Mouse (Mus musculus) liver, embryonic 11.5 days (tissue): ENCODE measurements around the gene Mllt3. TPM values are rescaled to one million over a fixed set of nuclear protein-coding genes. Genes with fewer than 3 reads are reported as not detected.
A peak's percentile ranks its signal among the peaks of the same experiment; 100 is the strongest.

ENCODE experiments used
- ATAC-seq: fragments of 200-750 bp; cut with Nextera tagmentation; replicated peaks from 2 replicates; pipeline ENCODE4 v1.8.0; 2017; ENCODE audit warnings: moderate number of reproducible peaks, mild to moderate bottlenecking, moderate TSS enrichment, moderate library complexity; ENCODE audit not compliant: low FRiP score
- DNase-seq: peaks from one replicate; pipeline ENCODE4 v3.0.0-alpha.2; 2017; ENCODE audit warnings: low spot score
- H3K27ac ChIP-seq: fragments of 300-500 bp; sonication (generic); 2 replicates; pipeline ENCODE4 v1.5.1; 2014; ENCODE audit warnings: mild to moderate bottlenecking, low read depth, low read length, control low read depth
- H3K27me3 ChIP-seq: fragments of 300-500 bp; sonication (generic); replicated peaks from 2 replicates; pipeline ENCODE4 v1.6.1; 2014; ENCODE audit warnings: low read length, mixed read lengths; ENCODE audit not compliant: control insufficient read depth, insufficient read depth
- H3K36me3 ChIP-seq: fragments of 300-500 bp; sonication (generic); 2 replicates; pipeline ENCODE4 v1.6.1; 2014; ENCODE audit warnings: mild to moderate bottlenecking, low read length, moderate library complexity, mixed read lengths; ENCODE audit not compliant: control insufficient read depth, insufficient read depth
- H3K4me1 ChIP-seq: fragments of 300-500 bp; sonication (generic); replicated peaks from 2 replicates; pipeline ENCODE4 v1.6.1; 2014; ENCODE audit warnings: low read length, mixed read lengths; ENCODE audit not compliant: control insufficient read depth, insufficient read depth
- H3K4me2 ChIP-seq: fragments of 300-500 bp; sonication (generic); 2 replicates; pipeline ENCODE4 v1.6.1; 2014; ENCODE audit warnings: mild to moderate bottlenecking, control low read depth, moderate library complexity
- H3K4me3 ChIP-seq: fragments of 300-500 bp; sonication (generic); 2 replicates; pipeline ENCODE4 v1.5.1; 2014; ENCODE audit warnings: low read depth, low read length, control low read depth
- H3K9ac ChIP-seq: fragments of 300-500 bp; sonication (generic); 2 replicates; pipeline ENCODE4 v1.6.1; 2014; ENCODE audit warnings: low read depth, low read length, control low read depth
- H3K9me3 ChIP-seq: fragments of 300-500 bp; sonication (generic); 2 replicates; pipeline ENCODE4 v1.6.1; 2016; ENCODE audit warnings: low read length, inconsistent platforms, mixed read lengths; ENCODE audit not compliant: control insufficient read depth
- WGBS: fragments of 180-500 bp; shearing (Covaris S2); extraction: QIAGEN DNeasy Blood & Tissue Kit; methylation state at CpG from one replicate; pipeline ENCODE4 v1.1.7; 2014; 5-methylcytosine and 5-hydroxymethylcytosine counted together
- polyA plus RNA-seq: library from polyadenylated mRNA; unstranded; fragments of >200 nt; fragmentation: Nextera tagmentation; extraction: Ambion mirVana; gene quantifications from 2 replicates; pipeline ENCODE4 v1.2.1, GENCODE M21; 2014

The Mllt3 gene
- polyA plus RNA-seq, 1 experiment from 2014 or later, result 77.5 TPM

- WGBS, result 12% methylated on average over 6 of the region's 6 CpGs
Measured at GRCm38 (mm10) chr4:87806196-87806987, 226.8 kb downstream of the Mllt3 start.

GRCm38 (mm10) chr4:87804576-87804975, 228.6 kb downstream of the Mllt3 start:
- Histone ChIP-seq H3K4me1 (peaks cover 28% of the 10 kb centered on the region), H3K27ac (peak overlapping the region; percentile 2; the same call in 1 of the 2 replicates), H3K9ac (peak overlapping the region; percentile 64), H3K27me3 (no peaks in the 10 kb centered on the region), H3K9me3 (no peaks in the 10 kb centered on the region), H3K36me3 (no peaks in the 10 kb centered on the region), H3K4me3 (peak overlapping the region; percentile 43), H3K4me2 (peak overlapping the region; percentile 59)
- 57% methylated on average over 3 of the region's 3 CpGs for WGBS
- DNase-seq (no peak), ATAC-seq (no peak)

More at GRCm38 (mm10) chr4:87806196-87806987, 226.8 kb downstream of the Mllt3 start:
- Histone ChIP-seq H3K27me3 (no peaks in the 10 kb centered on the region), H3K4me1 (peaks cover 15% of the 10 kb centered on the region), H3K9me3 (no peaks in the 10 kb centered on the region), H3K4me3 (peak overlapping the region; percentile 47), H3K4me2 (peak overlapping the region; percentile 59), H3K36me3 (no peaks in the 10 kb centered on the region), H3K9ac (peak overlapping the region; percentile 37), H3K27ac (peak overlapping the region; percentile 92)
- DNase-seq (no peak), ATAC-seq (peak; percentile 98)

DNA sequence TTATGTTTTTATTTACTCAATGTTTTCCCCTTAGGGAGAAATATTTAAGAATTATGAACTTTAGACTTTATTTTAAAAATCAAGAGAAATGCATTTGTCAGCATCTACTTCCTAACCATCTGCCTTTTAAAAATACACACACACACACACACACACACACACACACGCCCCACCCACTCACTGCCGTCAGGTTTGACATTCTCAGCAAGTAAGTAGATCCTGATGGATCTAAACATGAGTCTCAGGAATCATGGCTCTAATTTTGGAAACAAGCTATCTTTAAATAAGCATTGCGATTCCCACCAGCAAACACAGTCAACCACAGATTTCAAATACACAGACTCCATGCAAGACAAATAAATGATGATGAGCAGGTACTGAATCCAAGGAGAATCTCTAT, 229.9 kb downstream of the Mllt3 start:
- H3K4me1 ChIP-seq, result peaks cover 32% of the 10 kb centered on the region
- peak overlapping the region; percentile 27 for H3K4me3 ChIP-seq
- H3K27me3 ChIP-seq, result no peaks in the 10 kb centered on the region
- H3K9me3 ChIP-seq, result no peaks in the 10 kb centered on the region
- DNase-seq, result no peak
- peak overlapping the region; percentile 25 for H3K9ac ChIP-seq
- H3K4me2 ChIP-seq, result peak overlapping the region; percentile 59
- no peak overlapping the region for H3K27ac ChIP-seq
- WGBS, result 72% methylated on average over 3 of the region's 3 CpGs
- no peak for ATAC-seq
- no peaks in the 10 kb centered on the region for H3K36me3 ChIP-seq

- Histone ChIP-seq H3K36me3 (no peaks in the 10 kb centered on the region), H3K4me3 (no peak overlapping the region), H3K27ac (no peak overlapping the region), H3K4me2 (peak overlapping the region; percentile 59), H3K27me3 (no peaks in the 10 kb centered on the region), H3K9ac (no peak overlapping the region), H3K4me1 (peaks cover 29% of the 10 kb centered on the region), H3K9me3 (no peaks in the 10 kb centered on the region)
- WGBS, result 84% methylated on average over 4 of the region's 4 CpGs
- DNase-seq (no peak), ATAC-seq (no peak)
Measured at GRCm38 (mm10) chr4:87802140-87802539, 231.0 kb downstream of the Mllt3 start.

GRCm38 (mm10) chr4:87801332-87801731, 231.8 kb downstream of the Mllt3 start:
- Histone ChIP-seq H3K4me2 (peak overlapping the region; percentile 12; the same call in 1 of the 2 replicates), H3K27ac (no peak overlapping the region), H3K4me1 (peaks cover 26% of the 10 kb centered on the region), H3K36me3 (no peaks in the 10 kb centered on the region), H3K4me3 (no peak overlapping the region), H3K9ac (no peak overlapping the region), H3K27me3 (no peaks in the 10 kb centered on the region), H3K9me3 (no peaks in the 10 kb centered on the region)
- 82% methylated on average over 3 of the region's 3 CpGs for WGBS
- no peak for ATAC-seq
- DNase-seq, result no peak

GRCm38 (mm10) chr4:87800276-87800675, 232.9 kb downstream of the Mllt3 start:
- H3K4me3 ChIP-seq, result no peak overlapping the region
- H3K27ac ChIP-seq, result peak overlapping the region; percentile 38; the same call in 1 of the 2 replicates
- ATAC-seq (peak; percentile 78), DNase-seq (no peak)
- 67% methylated on average over 1 of the region's 1 CpGs for WGBS
- no peak overlapping the region for H3K9ac ChIP-seq
- H3K9me3 ChIP-seq, result no peaks in the 10 kb centered on the region
- H3K4me1 ChIP-seq, result peaks cover 26% of the 10 kb centered on the region
- H3K27me3 ChIP-seq, result no peaks in the 10 kb centered on the region
- H3K4me2 ChIP-seq, result peak overlapping the region; percentile 41
- H3K36me3 ChIP-seq, result no peaks in the 10 kb centered on the region

GRCm38 (mm10) chr4:87799418-87799817, 233.7 kb downstream of the Mllt3 start:
- H3K27ac ChIP-seq, result no peak overlapping the region
- no peaks in the 10 kb centered on the region for H3K9me3 ChIP-seq
- DNase-seq (no peak), ATAC-seq (no peak)
- H3K4me1 ChIP-seq, result peaks cover 24% of the 10 kb centered on the region
- H3K27me3 ChIP-seq, result no peaks in the 10 kb centered on the region
- H3K4me3 ChIP-seq, result no peak overlapping the region
- WGBS, result 57% methylated on average over 2 of the region's 2 CpGs
- no peak overlapping the region for H3K9ac ChIP-seq
- no peaks in the 10 kb centered on the region for H3K36me3 ChIP-seq
- H3K4me2 ChIP-seq, result no peak overlapping the region

GRCm38 (mm10) chr4:87795261-87795660, 237.9 kb downstream of the Mllt3 start:
- Histone ChIP-seq H3K27ac (no peak overlapping the region), H3K36me3 (peaks cover 14% of the 10 kb centered on the region; the same call in 1 of the 2 replicates), H3K27me3 (no peaks in the 10 kb centered on the region), H3K4me3 (no peak overlapping the region), H3K9me3 (no peaks in the 10 kb centered on the region), H3K9ac (no peak overlapping the region), H3K4me2 (no peak overlapping the region), H3K4me1 (peaks cover 14% of the 10 kb centered on the region)
- ATAC-seq (no peak), DNase-seq (no peak)
- 90% methylated on average over 4 of the region's 4 CpGs for WGBS

GRCm38 (mm10) chr4:87794216-87794615, 238.9 kb downstream of the Mllt3 start:
- no peaks in the 10 kb centered on the region for H3K27me3 ChIP-seq
- WGBS, result 83% methylated on average over 3 of the region's 3 CpGs
- peaks cover 15% of the 10 kb centered on the region; the same call in 1 of the 2 replicates for H3K36me3 ChIP-seq
- no peak overlapping the region for H3K27ac ChIP-seq
- no peak overlapping the region for H3K4me2 ChIP-seq
- H3K4me3 ChIP-seq, result no peak overlapping the region
- ATAC-seq (no peak), DNase-seq (no peak)
- no peaks in the 10 kb centered on the region for H3K9me3 ChIP-seq
- peaks cover 4% of the 10 kb centered on the region for H3K4me1 ChIP-seq
- no peak overlapping the region for H3K9ac ChIP-seq
